Mouse (Mus musculus): Measurements from ENCODE around the gene Col17a1. TPM values are rescaled to one million over a fixed set of nuclear protein-coding genes. Genes with fewer than 3 reads are reported as not detected.

The Col17a1 gene
- polyA plus RNA-seq, 1 experiment from 2014 or later: 0.22 TPM

Other genes starting within 250 kb of the Col17a1 start
- 0.54 and 0.62 TPM in 2 replicates for gene Sh3pxd2a, start 227.7 kb downstream of the Col17a1 start, polyA plus RNA-seq (2015; fragmentation: Nextera tagmentation; extraction: Ambion mirVana)
- 11.6 and 12.7 TPM in 2 replicates for gene Stn1, start 154.6 kb downstream of the Col17a1 start, polyA plus RNA-seq (2015; fragmentation: Nextera tagmentation; extraction: Ambion mirVana)
- 5.8 and 6.3 TPM in 2 replicates for gene Slk, start 112.4 kb downstream of the Col17a1 start, polyA plus RNA-seq (2015; fragmentation: Nextera tagmentation; extraction: Ambion mirVana)
- gene Sfr1, start 39.6 kb upstream of the Col17a1 start, polyA plus RNA-seq (2015; fragmentation: Nextera tagmentation; extraction: Ambion mirVana): 92.3 and 108 TPM in 2 replicates
- gene Gsto1, start 162.9 kb upstream of the Col17a1 start, polyA plus RNA-seq (2015; fragmentation: Nextera tagmentation; extraction: Ambion mirVana): 117 and 139 TPM in 2 replicates
- 0.16 and 0.22 TPM in 2 replicates for gene Gsto2, start 173.4 kb upstream of the Col17a1 start, polyA plus RNA-seq (2015; fragmentation: Nextera tagmentation; extraction: Ambion mirVana)
- gene Cfap43, start 227.2 kb upstream of the Col17a1 start, polyA plus RNA-seq (2015; fragmentation: Nextera tagmentation; extraction: Ambion mirVana): 0.03 TPM in 1 of 2 replicates, not detected in the other
- gene Itprip, start 227.2 kb upstream of the Col17a1 start, polyA plus RNA-seq (2015; fragmentation: Nextera tagmentation; extraction: Ambion mirVana): 3.8 and 3.9 TPM in 2 replicates
- gene Cfap58, start 245.6 kb upstream of the Col17a1 start, polyA plus RNA-seq (2015; fragmentation: Nextera tagmentation; extraction: Ambion mirVana): not detected in 2 replicates

All from liver, embryonic 13.5 days (tissue).